Mouse (Mus musculus): ENCODE measurements around the gene Rnf10. TPM values are rescaled to one million over a fixed set of nuclear protein-coding genes. Genes with fewer than 3 reads are reported as not detected.
A peak's percentile ranks its signal among the peaks of the same experiment; 100 is the strongest.

The Rnf10 gene
- polyA plus RNA-seq, 1 experiment from 2014 or later = 94.0 TPM

- no peaks in the 10 kb centered on the region for H3K27me3 ChIP-seq (ENCODE audit: control insufficient read depth, insufficient read depth, low read length)
- H3K9me3 ChIP-seq (ENCODE audit: control insufficient read depth, low read length) = no peaks in the 10 kb centered on the region
- H3K4me3 ChIP-seq (ENCODE audit: low read depth, low read length) = peak overlapping the region; percentile 18; the same call in 1 of the 2 replicates
- H3K4me1 ChIP-seq (ENCODE audit: control insufficient read depth, insufficient read depth, low read length) = peaks cover 10% of the 10 kb centered on the region; the same call in 1 of the 2 replicates
- H3K4me2 ChIP-seq (ENCODE audit: low read depth, low read length) = peak overlapping the region; percentile 47
- H3K36me3 ChIP-seq (ENCODE audit: control insufficient read depth, insufficient read depth, low read length) = no peaks in the 10 kb centered on the region
- H3K27ac ChIP-seq (ENCODE audit: low read depth, low read length) = peak overlapping the region; percentile 82
- WGBS = 2% methylated on average over 31 of the region's 31 CpGs
- H3K9ac ChIP-seq (replicated peaks; ENCODE audit: low read depth, low read length) = peak overlapping the region; percentile 41
- peak; percentile 88 for ATAC-seq (ENCODE audit: low read depth)
Observed at GRCm38 (mm10) chr5:115204562-115205311, 68.0 kb downstream of the Rnf10 start.

DNA sequence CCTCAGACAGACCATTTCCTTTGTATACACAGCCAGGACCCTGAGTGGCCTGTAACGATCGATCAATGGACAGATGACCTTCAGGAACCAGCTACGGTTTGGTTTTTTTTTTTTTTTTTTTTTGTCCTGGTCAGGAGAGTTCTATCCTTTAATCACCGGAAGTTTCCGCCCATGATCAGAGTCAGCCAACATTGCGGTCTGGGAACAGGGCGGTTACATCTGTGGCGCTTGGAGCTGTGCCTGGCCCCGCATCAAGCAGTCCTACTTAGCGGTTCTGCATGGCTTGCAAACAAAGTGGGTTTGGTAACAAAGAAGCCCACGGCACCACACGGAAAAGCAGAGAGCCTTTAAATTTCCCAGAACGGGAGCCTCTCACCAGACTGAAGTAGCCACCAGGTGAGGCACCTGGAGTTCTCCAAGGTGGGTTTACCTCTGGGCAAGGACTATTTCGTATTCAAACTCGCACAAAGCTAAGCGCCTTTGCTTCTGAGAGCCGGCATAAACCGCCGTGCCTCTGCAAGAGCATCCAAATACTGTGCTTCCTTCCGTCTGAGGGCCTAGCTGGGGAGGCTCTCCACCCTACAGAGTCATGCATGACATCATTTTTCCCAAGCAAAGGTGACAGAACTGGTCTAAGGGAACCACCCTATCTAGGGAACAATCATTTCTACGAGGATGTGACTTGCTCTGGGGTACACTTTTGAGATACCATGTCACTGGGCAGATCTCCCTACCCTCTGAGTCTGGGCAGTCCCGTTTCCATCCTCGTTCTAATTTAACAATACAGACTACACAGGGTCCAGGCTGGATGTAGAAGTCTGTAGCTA is 68.8 kb downstream of the Rnf10 start:
- peak overlapping the region; percentile 12; the same call in 1 of the 2 replicates for H3K9ac ChIP-seq (replicated peaks; ENCODE audit: low read depth, low read length)
- ATAC-seq (ENCODE audit: low read depth) = peak; percentile 52; the same call in 1 of the 2 replicates
- 11% methylated on average over 23 of the region's 23 CpGs for WGBS
- H3K9me3 ChIP-seq (ENCODE audit: control insufficient read depth, low read length) = no peaks in the 10 kb centered on the region
- H3K27ac ChIP-seq (ENCODE audit: low read depth, low read length) = peak overlapping the region; percentile 82
- H3K36me3 ChIP-seq (ENCODE audit: control insufficient read depth, insufficient read depth, low read length) = no peaks in the 10 kb centered on the region
- H3K4me2 ChIP-seq (ENCODE audit: low read depth, low read length) = peak overlapping the region; percentile 47
- H3K4me3 ChIP-seq (ENCODE audit: low read depth, low read length) = peak overlapping the region; percentile 18; the same call in 1 of the 2 replicates
- H3K27me3 ChIP-seq (ENCODE audit: control insufficient read depth, insufficient read depth, low read length) = no peaks in the 10 kb centered on the region
- H3K4me1 ChIP-seq (ENCODE audit: control insufficient read depth, insufficient read depth, low read length) = peaks cover 10% of the 10 kb centered on the region; the same call in 1 of the 2 replicates

- peak overlapping the region; percentile 86; the same call in 1 of the 2 replicates for H3K9ac ChIP-seq (replicated peaks; ENCODE audit: low read depth, low read length)
- H3K4me1 ChIP-seq (ENCODE audit: control insufficient read depth, insufficient read depth, low read length) = peaks cover 19% of the 10 kb centered on the region
- ATAC-seq (ENCODE audit: low read depth) = no peak
- no peaks in the 10 kb centered on the region for H3K27me3 ChIP-seq (ENCODE audit: control insufficient read depth, insufficient read depth, low read length)
- 6% methylated on average over 12 of the region's 12 CpGs for WGBS
- H3K4me3 ChIP-seq (ENCODE audit: low read depth, low read length) = peak overlapping the region; percentile 63
- H3K4me2 ChIP-seq (ENCODE audit: low read depth, low read length) = peak overlapping the region; percentile 99
- peak overlapping the region; percentile 74; the same call in 1 of the 2 replicates for H3K27ac ChIP-seq (ENCODE audit: low read depth, low read length)
- no peaks in the 10 kb centered on the region for H3K36me3 ChIP-seq (ENCODE audit: control insufficient read depth, insufficient read depth, low read length)
- no peaks in the 10 kb centered on the region for H3K9me3 ChIP-seq (ENCODE audit: control insufficient read depth, low read length)
Observed at GRCm38 (mm10) chr5:115194626-115195221, 78.0 kb downstream of the Rnf10 start.

DNA sequence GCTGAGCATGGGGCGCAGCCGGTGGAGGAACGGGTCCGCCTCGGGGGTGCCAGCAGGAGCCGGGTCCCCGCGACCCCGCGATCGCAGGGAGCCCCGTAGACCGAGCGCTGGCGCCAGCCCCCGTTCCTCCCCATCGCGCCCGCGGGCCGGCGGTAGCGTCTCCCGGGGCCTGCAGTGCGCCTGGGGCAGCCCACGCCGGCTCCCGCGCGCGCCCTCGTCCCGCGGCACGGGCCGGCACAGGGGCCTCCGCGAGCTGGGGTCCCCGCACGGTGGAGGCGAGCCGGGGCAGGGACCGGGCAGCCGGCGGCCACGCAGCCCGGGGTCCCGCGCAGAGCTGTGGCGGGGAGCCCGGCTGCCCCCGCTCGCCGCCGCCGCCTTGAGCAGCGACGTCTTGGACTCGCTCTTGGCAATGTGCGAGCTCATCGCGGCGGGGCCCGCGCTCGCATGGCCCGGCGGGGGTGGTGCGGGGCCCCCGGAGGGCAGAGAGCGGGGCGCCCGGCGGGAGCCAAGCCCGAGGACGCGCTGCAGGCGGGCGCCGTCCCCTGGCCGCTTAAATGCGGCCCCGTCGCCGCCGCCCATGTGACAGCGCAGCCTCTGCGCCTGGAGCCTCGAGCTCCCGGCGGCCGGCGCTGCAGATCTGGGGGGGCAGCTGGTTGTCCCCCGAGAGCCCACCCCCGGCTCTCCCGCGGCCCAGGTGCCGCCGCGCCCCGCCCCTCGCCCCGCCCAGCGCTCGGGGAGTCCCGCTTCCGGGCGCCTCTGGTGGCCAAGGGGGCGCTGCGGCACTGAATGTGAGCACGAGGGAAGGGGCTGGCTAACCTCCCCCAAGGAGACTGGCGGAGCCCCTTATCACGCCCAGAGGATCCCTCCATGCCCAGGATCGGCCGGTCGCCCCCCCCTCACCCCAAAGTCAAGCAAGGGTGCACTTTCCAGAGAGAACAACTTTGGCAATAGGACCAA is 78.8 kb downstream of the Rnf10 start, which contains the start of gene Cabp1:
TSS of gene Cabp1 (minus strand) at position 713 of the 957 bp plus-strand sequence.
- H3K27ac ChIP-seq (ENCODE audit: low read depth, low read length) = peak within 1 kb of the TSS; percentile 74
- ATAC-seq (ENCODE audit: low read depth) = peak; percentile 69
- no peaks in the 10 kb centered on the region for H3K36me3 ChIP-seq (ENCODE audit: control insufficient read depth, insufficient read depth, low read length)
- H3K4me1 ChIP-seq (ENCODE audit: control insufficient read depth, insufficient read depth, low read length) = peaks cover 19% of the 10 kb centered on the region
- H3K27me3 ChIP-seq (ENCODE audit: control insufficient read depth, insufficient read depth, low read length) = no peaks in the 10 kb centered on the region
- H3K9ac ChIP-seq (replicated peaks; ENCODE audit: low read depth, low read length) = peak within 1 kb of the TSS; percentile 86
- H3K9me3 ChIP-seq (ENCODE audit: control insufficient read depth, low read length) = no peaks in the 10 kb centered on the region
- peak within 1 kb of the TSS; percentile 99 for H3K4me2 ChIP-seq (ENCODE audit: low read depth, low read length)
- WGBS = 1% methylated on average over 86 of the region's 116 CpGs
- H3K4me3 ChIP-seq (ENCODE audit: low read depth, low read length) = peak within 1 kb of the TSS; percentile 63

- no peaks in the 10 kb centered on the region for H3K27me3 ChIP-seq (ENCODE audit: control insufficient read depth, insufficient read depth, low read length)
- peak; percentile 38 for ATAC-seq (ENCODE audit: low read depth)
- H3K9ac ChIP-seq (replicated peaks; ENCODE audit: low read depth, low read length) = peak overlapping the region; percentile 86
- 0% methylated on average over 34 of the region's 34 CpGs for WGBS
- H3K4me2 ChIP-seq (ENCODE audit: low read depth, low read length) = peak overlapping the region; percentile 99
- peaks cover 19% of the 10 kb centered on the region for H3K4me1 ChIP-seq (ENCODE audit: control insufficient read depth, insufficient read depth, low read length)
- no peaks in the 10 kb centered on the region for H3K36me3 ChIP-seq (ENCODE audit: control insufficient read depth, insufficient read depth, low read length)
- H3K4me3 ChIP-seq (ENCODE audit: low read depth, low read length) = peak overlapping the region; percentile 63
- peak overlapping the region; percentile 74 for H3K27ac ChIP-seq (ENCODE audit: low read depth, low read length)
- H3K9me3 ChIP-seq (ENCODE audit: control insufficient read depth, low read length) = no peaks in the 10 kb centered on the region
Observed at GRCm38 (mm10) chr5:115193226-115193625, 79.5 kb downstream of the Rnf10 start.

- peak overlapping the region; percentile 63 for H3K4me3 ChIP-seq (ENCODE audit: low read depth, low read length)
- no peaks in the 10 kb centered on the region for H3K36me3 ChIP-seq (ENCODE audit: control insufficient read depth, insufficient read depth, low read length)
- H3K4me2 ChIP-seq (ENCODE audit: low read depth, low read length) = peak overlapping the region; percentile 99
- peaks cover 19% of the 10 kb centered on the region for H3K4me1 ChIP-seq (ENCODE audit: control insufficient read depth, insufficient read depth, low read length)
- no peak overlapping the region; the same call in 1 of the 2 replicates for H3K27ac ChIP-seq (ENCODE audit: low read depth, low read length)
- peak overlapping the region; percentile 86 for H3K9ac ChIP-seq (replicated peaks; ENCODE audit: low read depth, low read length)
- no peaks in the 10 kb centered on the region for H3K9me3 ChIP-seq (ENCODE audit: control insufficient read depth, low read length)
- no peak for ATAC-seq (ENCODE audit: low read depth)
- WGBS = 7% methylated on average over 7 of the region's 7 CpGs
- no peaks in the 10 kb centered on the region for H3K27me3 ChIP-seq (ENCODE audit: control insufficient read depth, insufficient read depth, low read length)
Observed at GRCm38 (mm10) chr5:115192828-115193195, 79.9 kb downstream of the Rnf10 start.

DNA sequence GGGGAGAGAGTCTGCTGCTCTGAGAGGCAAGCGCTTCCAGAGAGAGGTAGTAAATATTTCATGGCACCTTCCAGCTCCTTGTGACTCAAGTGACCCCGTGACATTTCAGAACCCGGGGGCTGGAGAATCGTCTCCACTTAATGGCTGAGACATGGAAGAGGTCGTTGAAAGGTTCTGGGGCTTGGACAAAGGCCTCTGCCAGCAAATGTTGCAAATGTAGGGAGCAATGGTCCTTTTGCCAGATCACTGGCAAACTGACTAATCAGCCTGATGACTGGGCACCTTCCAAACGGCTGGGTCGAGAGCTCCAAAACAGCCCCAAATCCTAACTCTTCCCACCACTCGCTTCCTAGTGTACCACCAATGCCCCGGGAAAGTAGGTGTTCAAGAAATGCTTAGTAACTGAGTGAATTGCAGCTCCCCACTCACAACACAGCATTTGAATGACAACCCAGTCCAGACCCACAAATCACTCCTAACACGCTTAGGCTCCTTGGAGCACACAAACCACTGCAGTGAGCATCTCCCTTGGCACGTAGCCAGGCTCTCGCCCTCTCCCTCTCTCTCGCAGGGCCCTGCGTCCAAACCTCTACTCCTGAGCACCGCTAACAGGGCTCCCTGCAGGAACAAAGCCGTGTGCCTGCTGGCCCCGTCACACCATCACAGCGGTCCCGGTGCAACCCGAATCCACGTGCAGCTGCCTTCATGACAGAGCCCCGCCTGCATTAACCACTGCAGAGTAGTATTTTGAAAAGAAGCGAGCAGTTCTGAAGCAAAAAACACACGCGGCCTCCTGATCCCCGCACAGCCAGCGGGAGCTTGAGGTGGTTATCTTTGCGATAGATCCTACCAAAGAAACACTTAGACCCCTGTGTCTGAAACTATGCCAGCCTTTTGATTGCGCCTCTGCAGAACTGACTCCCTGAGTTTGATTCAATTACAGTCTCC is 80.5 kb downstream of the Rnf10 start:
- no peaks in the 10 kb centered on the region for H3K36me3 ChIP-seq (ENCODE audit: control insufficient read depth, insufficient read depth, low read length)
- H3K4me2 ChIP-seq (ENCODE audit: low read depth, low read length) = peak overlapping the region; percentile 99
- WGBS = 5% methylated on average over 29 of the region's 29 CpGs

More for the DNA sequence above, 80.5 kb downstream of the Rnf10 start:
- Histone ChIP-seq H3K27me3 (ENCODE audit: control insufficient read depth, insufficient read depth, low read length) (no peaks in the 10 kb centered on the region), H3K27ac (ENCODE audit: low read depth, low read length) (peak overlapping the region; percentile 24; the same call in 1 of the 2 replicates), H3K4me1 (ENCODE audit: control insufficient read depth, insufficient read depth, low read length) (peaks cover 19% of the 10 kb centered on the region), H3K9me3 (ENCODE audit: control insufficient read depth, low read length) (no peaks in the 10 kb centered on the region), H3K9ac (replicated peaks; ENCODE audit: low read depth, low read length) (peak overlapping the region; percentile 86), H3K4me3 (ENCODE audit: low read depth, low read length) (peak overlapping the region; percentile 63)
- ATAC-seq (ENCODE audit: low read depth) = no peak
